Mouse (Mus musculus) kidney, adult 10 weeks (tissue): Measurements from ENCODE around the gene Cyth2. TPM values are rescaled to one million over a fixed set of nuclear protein-coding genes. Genes with fewer than 3 reads are reported as not detected.

Source experiments
- polyA plus RNA-seq: library from polyadenylated mRNA; stranded (reverse); fragments of 350-450 nt; fragmentation: Illumina TruSeq; extraction: RNeasy Lipid Tissue Mini Kit (QIAGEN cat#74804); gene quantifications from one replicate; pipeline ENCODE4 v1.2.3, GENCODE M21; 2014; ENCODE audit warnings: low read depth, low replicate concordance

The Cyth2 gene
- 10.8 TPM for polyA plus RNA-seq

DNA sequence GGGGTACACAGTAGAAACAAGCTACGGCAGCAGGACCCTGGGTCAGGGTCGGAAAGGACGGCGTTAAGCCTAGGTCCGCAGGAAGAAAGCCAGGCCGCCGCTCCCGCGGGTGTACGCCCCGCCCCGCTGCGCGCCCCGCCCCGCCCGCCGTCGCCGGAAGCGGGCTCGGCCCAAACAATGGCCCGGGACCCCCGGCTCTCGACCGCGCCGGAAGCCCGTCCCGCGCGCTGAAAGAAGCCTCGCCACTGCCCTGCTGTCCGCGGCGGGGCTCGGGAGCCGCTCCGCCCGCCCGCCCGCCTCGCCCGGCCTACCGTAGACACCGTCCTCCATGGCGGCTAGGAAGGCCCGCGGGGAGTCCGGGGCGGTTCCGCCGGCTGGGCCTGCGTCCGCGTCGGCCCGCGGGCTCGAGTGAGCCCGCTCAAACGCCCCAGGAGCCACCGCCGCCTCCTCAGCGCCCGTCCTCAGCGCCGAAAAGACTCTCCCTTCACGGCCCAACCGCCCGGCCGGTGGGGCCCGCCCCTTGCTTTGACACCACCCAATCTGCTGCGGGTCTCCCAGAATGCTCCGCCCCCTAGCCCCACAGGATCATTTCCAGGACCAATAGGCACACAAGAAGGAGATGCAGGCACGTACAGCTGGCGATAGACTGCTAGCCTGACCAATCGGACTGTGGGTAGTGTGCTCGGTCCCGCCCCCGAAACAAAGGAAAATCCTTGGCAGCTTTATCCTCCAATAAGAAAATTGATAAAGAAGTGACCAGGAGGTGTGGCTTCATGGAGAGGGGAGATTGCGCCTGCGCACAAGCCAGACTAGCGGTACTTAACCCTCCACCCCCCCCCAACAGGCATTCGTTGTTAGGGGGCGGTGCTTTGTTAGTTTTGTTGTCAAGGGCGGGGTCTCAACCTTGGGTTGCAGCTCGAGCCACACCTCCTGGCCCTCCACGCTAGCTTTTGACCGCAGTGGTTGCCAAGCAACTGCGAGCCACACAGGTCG lies at the start of gene Cyth2:
TSS of gene Cyth2 (minus strand) at position 795 of the 993 bp plus-strand sequence.

DNA sequence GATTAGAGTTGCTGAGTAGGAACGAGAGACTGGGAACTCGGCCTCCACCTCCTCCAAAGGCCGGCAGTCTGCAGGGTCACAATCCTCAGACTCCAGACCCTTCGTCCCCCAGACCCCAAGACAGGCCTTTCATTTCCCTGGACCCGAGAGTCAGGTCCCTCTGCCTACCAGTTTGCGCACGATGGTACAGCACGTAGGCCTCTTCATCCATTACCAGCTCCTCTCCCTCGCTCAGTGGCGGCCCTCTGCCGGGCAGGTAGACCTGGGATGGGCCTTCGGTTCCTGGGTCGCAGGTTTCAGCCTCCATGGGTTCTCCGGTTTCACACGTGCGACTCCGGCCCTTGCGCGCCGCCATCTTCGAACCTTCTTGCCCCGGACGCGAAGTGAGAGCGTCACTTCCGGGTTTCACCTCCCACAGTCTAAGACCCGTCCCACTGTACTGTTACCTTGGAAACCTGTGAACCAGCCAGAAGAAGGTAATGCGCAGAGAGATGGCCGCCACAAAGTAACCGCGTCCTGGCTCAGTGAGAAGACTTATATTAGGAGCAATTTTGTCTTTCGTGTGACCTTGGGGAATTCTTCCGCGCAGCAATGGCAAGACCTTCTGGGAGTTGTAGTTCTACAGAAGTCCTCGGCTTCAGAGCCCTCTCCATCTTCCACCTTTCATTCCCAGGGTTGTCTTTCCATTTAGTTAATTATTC lies 16.2 kb upstream of the Cyth2 start, which contains the start of gene Grwd1:
TSS of gene Grwd1 (minus strand) at position 518 of the 701 bp plus-strand sequence.

GRCm38 (mm10) chr7:45824598-45824997 lies 10.2 kb upstream of the Cyth2 start, which contains the start of gene Kcnj14:
TSS of gene Kcnj14 (minus strand) at chr7:45824782.

DNA sequence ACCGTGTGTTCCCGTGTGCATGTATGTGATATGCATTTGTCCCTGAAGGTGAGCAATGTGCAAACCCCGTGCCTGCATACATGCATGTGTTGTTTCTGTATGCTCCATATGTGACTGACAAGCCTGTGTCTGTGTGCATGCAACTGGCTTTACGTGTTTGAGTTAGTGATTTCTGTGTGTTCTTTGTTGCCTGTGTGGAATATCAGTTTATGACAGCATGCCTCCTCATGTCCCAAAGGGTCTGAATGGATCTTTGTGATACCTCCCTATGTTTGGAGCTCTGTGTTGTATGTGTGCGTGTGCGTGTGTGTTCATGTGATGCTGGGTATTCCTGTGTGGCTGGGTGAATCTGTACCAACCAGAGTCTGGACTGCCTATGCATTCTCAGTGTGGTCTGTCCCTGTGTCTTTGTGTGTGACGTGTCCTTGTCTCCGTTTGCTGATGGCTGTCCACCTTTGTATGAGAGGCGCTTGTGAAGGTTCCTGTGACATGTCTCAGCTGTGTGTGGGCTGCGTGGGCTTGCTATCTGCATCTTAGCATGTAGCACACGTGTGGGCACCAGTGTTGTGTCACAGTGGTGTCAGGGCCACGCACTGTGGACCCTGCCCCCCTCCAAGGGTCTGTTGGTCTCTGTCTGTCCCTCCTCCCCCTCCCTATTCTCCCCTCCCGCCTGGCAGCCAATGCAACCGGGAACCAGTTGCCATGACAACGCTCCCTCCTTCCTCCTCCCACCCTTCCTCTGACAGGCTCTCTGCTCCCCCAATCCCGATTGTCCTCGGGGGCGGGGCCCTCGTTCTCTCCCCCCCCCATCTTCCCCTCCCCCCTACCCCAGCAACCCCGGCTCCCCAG lies 29.6 kb downstream of the Cyth2 start, which contains the start of gene Sult2b1:
TSS of gene Sult2b1 (minus strand) at position 146 of the 849 bp plus-strand sequence.

GRCm38 (mm10) chr7:45783511-45784091 lies 30.8 kb downstream of the Cyth2 start, which contains the start of gene Lmtk3:
TSS of gene Lmtk3 (plus strand) at chr7:45783738.

Other genes with a start within 250 kb of the Cyth2 start
- 3.6 TPM for gene Bcat2, start 244.4 kb downstream of the Cyth2 start, polyA plus RNA-seq
- not detected for gene Fgf21, start 199.1 kb downstream of the Cyth2 start, polyA plus RNA-seq
- 0.16 TPM for gene Fut1, start 197.3 kb downstream of the Cyth2 start, polyA plus RNA-seq
- gene Izumo1, start 192.8 kb downstream of the Cyth2 start, polyA plus RNA-seq, result not detected
- gene Rasip1, start 187.1 kb downstream of the Cyth2 start, polyA plus RNA-seq, result not detected
- gene Mamstr, start 174.6 kb downstream of the Cyth2 start, polyA plus RNA-seq, result not detected
- not detected for gene Fut2, start 148.2 kb downstream of the Cyth2 start, polyA plus RNA-seq
- not detected for gene Ntn5, start 130.6 kb downstream of the Cyth2 start, polyA plus RNA-seq
- gene Sec1, start 120.2 kb downstream of the Cyth2 start, polyA plus RNA-seq, result not detected
- gene Car11, start 114.7 kb downstream of the Cyth2 start, polyA plus RNA-seq, result not detected
- gene Dbp, start 109.5 kb downstream of the Cyth2 start, polyA plus RNA-seq, result 1.5 TPM
- 0.65 TPM for gene Rpl18, start 99.1 kb downstream of the Cyth2 start, polyA plus RNA-seq
- 0.32 TPM for gene Sphk2, start 96.6 kb downstream of the Cyth2 start, polyA plus RNA-seq
- gene Fam83e, start 93.4 kb downstream of the Cyth2 start, polyA plus RNA-seq, result not detected
- not detected for gene Spaca4, start 88.8 kb downstream of the Cyth2 start, polyA plus RNA-seq
- not detected for gene Lmtk3, start 30.8 kb downstream of the Cyth2 start, polyA plus RNA-seq
- gene Sult2b1, start 29.9 kb downstream of the Cyth2 start, polyA plus RNA-seq, result not detected
- not detected for gene Kcnj14, start 10.2 kb upstream of the Cyth2 start, polyA plus RNA-seq
- 1.0 TPM for gene Grwd1, start 16.4 kb upstream of the Cyth2 start, polyA plus RNA-seq
- 78.5 TPM for gene Kdelr1, start 58.2 kb upstream of the Cyth2 start, polyA plus RNA-seq
- gene Grin2d, start 63.8 kb upstream of the Cyth2 start, polyA plus RNA-seq, result not detected
- not detected for gene Syngr4, start 82.1 kb upstream of the Cyth2 start, polyA plus RNA-seq
- gene Tmem143, start 82.4 kb upstream of the Cyth2 start, polyA plus RNA-seq, result 1.9 TPM
- gene Emp3, start 106.8 kb upstream of the Cyth2 start, polyA plus RNA-seq, result 0.73 TPM
- gene Ccdc114, start 109.5 kb upstream of the Cyth2 start, polyA plus RNA-seq, result 0.40 TPM
- not detected for gene Abcc6, start 215.7 kb upstream of the Cyth2 start, polyA plus RNA-seq
- 3.2 TPM for gene Nomo1, start 219.1 kb upstream of the Cyth2 start, polyA plus RNA-seq